Mouse (Mus musculus) intestine, embryonic 16.5 days (tissue): ENCODE measurements around the gene Ube2f. TPM values are rescaled to one million over a fixed set of nuclear protein-coding genes. Genes with fewer than 3 reads are reported as not detected.

ENCODE experiments used
- ATAC-seq: fragments of 200-750 bp; cut with Nextera tagmentation; 2 replicates; pipeline ENCODE4 v1.8.0; 2017; ENCODE audit warnings: moderate TSS enrichment, moderate library complexity
- H3K27ac ChIP-seq: fragments of 300-500 bp; sonication (generic); 2 replicates; pipeline ENCODE4 v1.5.1; 2014; ENCODE audit warnings: mild to moderate bottlenecking, low read length
- H3K27me3 ChIP-seq: fragments of 300-500 bp; sonication (generic); replicated peaks from 2 replicates; pipeline ENCODE4 v1.6.1; 2014; ENCODE audit warnings: low read length, control low read depth, mixed read lengths; ENCODE audit not compliant: control insufficient read depth, insufficient read depth
- H3K36me3 ChIP-seq: fragments of 300-500 bp; sonication (generic); 2 replicates; pipeline ENCODE4 v1.6.1; 2014; ENCODE audit warnings: low read length, control low read depth; ENCODE audit not compliant: control insufficient read depth, insufficient read depth
- H3K4me1 ChIP-seq: fragments of 300-500 bp; sonication (generic); 2 replicates; pipeline ENCODE4 v1.6.1; 2014; ENCODE audit warnings: low read length, control low read depth, mixed read lengths; ENCODE audit not compliant: control insufficient read depth, insufficient read depth
- H3K4me2 ChIP-seq: fragments of 300-500 bp; sonication (generic); 2 replicates; pipeline ENCODE4 v1.6.1; 2014; ENCODE audit warnings: low read depth, low read length, control low read depth
- H3K4me3 ChIP-seq: fragments of 300-500 bp; sonication (generic); 2 replicates; pipeline ENCODE4 v1.5.1; 2014; ENCODE audit warnings: mild to moderate bottlenecking, low read length
- H3K9ac ChIP-seq: fragments of 300-500 bp; sonication (generic); 2 replicates; pipeline ENCODE4 v1.6.1; 2014; ENCODE audit warnings: low read depth, low read length
- H3K9me3 ChIP-seq: fragments of 300-500 bp; sonication (generic); 2 replicates; pipeline ENCODE4 v1.6.1; 2016; ENCODE audit warnings: low read length, control low read depth; ENCODE audit not compliant: control insufficient read depth
- WGBS: fragments of 180-500 bp; shearing (Covaris S2); extraction: QIAGEN DNeasy Blood & Tissue Kit; methylation state at CpG from one replicate; pipeline ENCODE4 v1.1.7; 2014; 5-methylcytosine and 5-hydroxymethylcytosine counted together
- polyA plus RNA-seq: library from polyadenylated mRNA; unstranded; fragments of >200 nt; fragmentation: Nextera tagmentation; extraction: Ambion mirVana; gene quantifications from 2 replicates; pipeline ENCODE4 v1.2.1, GENCODE M21; 2015

The Ube2f gene
- polyA plus RNA-seq, 1 experiment from 2014 or later, result 68.8 TPM

GRCm38 (mm10) chr1:91321760-91322438 lies 71.8 kb downstream of the Ube2f start, which contains the start of gene Espnl:
Espnl (plus strand) TSS chr1:91322075.
- no peaks in the 10 kb centered on the region for H3K9me3 ChIP-seq
- ATAC-seq, result no peak
- H3K4me3 ChIP-seq, result no peak within 1 kb of the TSS
- 62% methylated on average over 19 of the region's 19 CpGs for WGBS
- no peaks in the 10 kb centered on the region for H3K4me1 ChIP-seq
- no peak within 1 kb of the TSS for H3K27ac ChIP-seq
- no peak within 1 kb of the TSS for H3K4me2 ChIP-seq
- H3K9ac ChIP-seq, result no peak within 1 kb of the TSS
- H3K27me3 ChIP-seq, result no peaks in the 10 kb centered on the region
- no peaks in the 10 kb centered on the region for H3K36me3 ChIP-seq

DNA sequence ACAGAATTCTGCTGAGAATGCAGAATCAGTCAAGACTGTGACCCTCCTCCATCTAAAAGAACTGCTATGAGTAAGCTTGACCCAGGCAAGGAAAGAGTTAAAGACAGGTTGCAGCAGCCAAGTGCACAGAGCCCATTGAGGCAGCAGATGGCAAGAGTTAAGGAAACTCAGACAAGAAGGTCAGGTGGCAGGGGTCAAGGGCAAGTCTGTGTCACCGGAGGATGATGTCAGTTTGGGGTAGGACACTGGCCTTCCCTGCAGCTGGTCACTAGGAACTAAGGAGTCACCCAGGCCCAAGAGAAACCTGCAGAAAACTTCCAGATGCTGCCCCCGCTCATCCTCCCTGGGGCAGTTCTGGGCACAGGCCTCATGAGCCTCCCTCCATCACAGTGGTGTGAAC lies 74.5 kb downstream of the Ube2f start:
- WGBS, result 79% methylated on average over 2 of the region's 2 CpGs
- Histone ChIP-seq H3K9me3 (no peaks in the 10 kb centered on the region), H3K27ac (no peak overlapping the region), H3K4me3 (no peak overlapping the region), H3K9ac (no peak overlapping the region), H3K27me3 (no peaks in the 10 kb centered on the region), H3K36me3 (no peaks in the 10 kb centered on the region), H3K4me2 (no peak overlapping the region), H3K4me1 (no peaks in the 10 kb centered on the region)
- no peak for ATAC-seq

DNA sequence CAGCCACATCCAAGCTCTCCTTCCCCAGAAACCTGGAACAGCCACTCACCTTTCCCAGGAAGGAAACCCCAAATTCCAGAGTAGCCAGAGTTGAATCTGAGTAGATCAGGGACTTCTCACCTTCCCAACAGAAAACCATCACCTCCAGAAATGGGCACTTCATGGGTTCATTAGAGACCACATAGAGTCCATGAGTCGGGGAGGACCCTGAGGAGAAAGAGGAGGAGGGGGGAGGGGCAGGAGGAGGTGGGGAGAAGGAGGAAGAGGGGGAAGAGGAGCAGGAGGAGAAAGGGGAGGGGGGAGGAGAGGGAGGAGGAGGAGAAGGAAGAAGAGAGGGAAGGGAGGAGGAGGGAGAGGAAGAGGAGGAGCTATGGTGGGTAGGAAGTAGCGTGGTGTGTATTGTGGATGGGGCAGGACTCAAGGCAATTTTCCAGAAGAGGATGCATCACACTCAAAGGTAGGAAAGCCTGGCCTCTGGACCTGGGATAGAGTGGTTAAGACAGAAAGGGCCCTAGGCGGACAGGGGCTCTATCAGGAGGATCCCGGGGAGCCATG lies 75.5 kb downstream of the Ube2f start:
- Histone ChIP-seq H3K4me2 (no peak overlapping the region), H3K36me3 (no peaks in the 10 kb centered on the region), H3K27me3 (no peaks in the 10 kb centered on the region), H3K4me3 (no peak overlapping the region), H3K9ac (no peak overlapping the region), H3K27ac (no peak overlapping the region), H3K4me1 (no peaks in the 10 kb centered on the region), H3K9me3 (no peaks in the 10 kb centered on the region)
- WGBS, result 77% methylated on average over 4 of the region's 4 CpGs
- ATAC-seq, result no peak

GRCm38 (mm10) chr1:91332102-91332501 lies 82.0 kb downstream of the Ube2f start:
- Histone ChIP-seq H3K27me3 (no peaks in the 10 kb centered on the region), H3K9ac (no peak overlapping the region), H3K27ac (no peak overlapping the region), H3K4me2 (no peak overlapping the region), H3K36me3 (no peaks in the 10 kb centered on the region), H3K4me1 (no peaks in the 10 kb centered on the region), H3K4me3 (no peak overlapping the region), H3K9me3 (no peaks in the 10 kb centered on the region)
- no peak for ATAC-seq
- 51% methylated on average over 4 of the region's 4 CpGs for WGBS

- Histone ChIP-seq H3K9ac (no peak overlapping the region), H3K36me3 (no peaks in the 10 kb centered on the region), H3K4me2 (no peak overlapping the region), H3K4me3 (no peak overlapping the region), H3K27ac (no peak overlapping the region), H3K9me3 (no peaks in the 10 kb centered on the region), H3K27me3 (peaks cover 2% of the 10 kb centered on the region; the same call in 1 of the 2 replicates), H3K4me1 (no peaks in the 10 kb centered on the region)
- ATAC-seq, result no peak
Observed at GRCm38 (mm10) chr1:91333582-91333981, 83.5 kb downstream of the Ube2f start.

DNA sequence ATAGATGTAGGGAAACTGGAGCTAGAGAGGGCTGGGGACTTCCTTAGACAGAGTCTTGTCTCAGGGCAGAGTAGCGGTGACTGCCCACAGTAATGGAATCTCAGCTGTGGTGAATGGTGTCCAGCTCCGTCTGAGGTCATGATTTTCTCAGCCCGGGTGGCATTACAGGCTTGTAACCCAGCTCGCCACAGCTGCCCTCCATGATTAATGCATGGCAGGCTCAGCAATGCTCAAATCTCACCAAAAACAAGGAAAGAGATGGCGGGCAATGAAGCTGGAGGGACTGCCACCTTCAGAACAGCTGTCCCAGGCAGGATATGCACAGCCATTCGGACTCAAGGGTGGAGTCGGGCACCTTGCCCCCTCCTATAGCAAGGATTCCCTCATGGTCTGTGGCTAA lies 87.3 kb downstream of the Ube2f start:
- H3K27ac ChIP-seq, result no peak overlapping the region
- H3K9ac ChIP-seq, result no peak overlapping the region
- no peaks in the 10 kb centered on the region for H3K4me1 ChIP-seq
- 88% methylated on average over 7 of the region's 7 CpGs for WGBS
- H3K4me2 ChIP-seq, result no peak overlapping the region
- no peak overlapping the region for H3K4me3 ChIP-seq
- no peak for ATAC-seq
- H3K27me3 ChIP-seq, result peaks cover 3% of the 10 kb centered on the region; the same call in 1 of the 2 replicates
- H3K9me3 ChIP-seq, result no peaks in the 10 kb centered on the region
- no peaks in the 10 kb centered on the region for H3K36me3 ChIP-seq

Other genes with a start within 250 kb of the Ube2f start
- 0.44 and 0.53 TPM in 2 replicates for gene Rbm44, start 105.2 kb upstream of the Ube2f start, polyA plus RNA-seq
- gene Ramp1, start 70.5 kb upstream of the Ube2f start, polyA plus RNA-seq, result 11.4 and 11.9 TPM in 2 replicates
- gene Scly, start 48.0 kb downstream of the Ube2f start, polyA plus RNA-seq, result 27.4 and 28.6 TPM in 2 replicates
- gene Espnl, start 71.8 kb downstream of the Ube2f start, polyA plus RNA-seq, result 0.07 and 0.09 TPM in 2 replicates
- 0.37 and 0.38 TPM in 2 replicates for gene Klhl30, start 100.7 kb downstream of the Ube2f start, polyA plus RNA-seq
- gene Erfe, start 116.1 kb downstream of the Ube2f start, polyA plus RNA-seq, result 7.1 and 9.0 TPM in 2 replicates
- gene Ilkap, start 148.5 kb downstream of the Ube2f start, polyA plus RNA-seq, result 102 and 112 TPM in 2 replicates
- gene Hes6, start 163.7 kb downstream of the Ube2f start, polyA plus RNA-seq, result 98.7 and 105 TPM in 2 replicates
- gene Per2, start 209.0 kb downstream of the Ube2f start, polyA plus RNA-seq, result 8.9 and 11.7 TPM in 2 replicates
- 6.2 and 6.7 TPM in 2 replicates for gene Traf3ip1, start 244.3 kb downstream of the Ube2f start, polyA plus RNA-seq